ENCODE assay signal across 17 mouse cellular contexts in the genomic region with DNA sequence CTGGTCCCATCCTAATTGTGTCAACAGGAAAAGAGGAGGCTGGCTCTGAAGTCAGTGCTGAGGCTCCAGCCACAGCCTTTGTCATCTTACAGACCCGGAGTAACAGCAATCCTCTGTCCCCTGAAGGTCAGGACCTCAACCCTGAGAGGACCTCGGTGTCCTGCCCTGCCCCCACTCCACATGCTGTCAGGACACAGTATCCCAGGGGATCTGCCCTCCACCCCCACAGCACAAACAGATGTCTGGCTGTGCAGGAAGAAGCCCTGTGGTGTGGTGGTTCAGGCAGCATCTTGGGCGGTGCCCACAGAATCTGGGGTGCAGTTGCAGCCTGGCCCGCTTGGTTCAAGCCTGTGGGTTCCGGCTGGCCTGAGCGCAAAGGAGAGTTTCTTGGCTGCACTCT. TPM values are rescaled to one million over a fixed set of nuclear protein-coding genes. Genes with fewer than 3 reads are reported as not detected.
A peak's percentile ranks its signal among the peaks of the same experiment; 100 is the strongest.
DNase-seq lines count a peak whose midpoint lies in the region; ATAC-seq and TF ChIP-seq lines count a peak whose summit lies in the region.
"Had no signal": no experiment of that assay in that cellular context is flagged by ENCODE, and none has a peak within 500 bp of the region (broad histone marks: within the 10 kb centered on the region; RNA-seq: fewer than 3 reads in every experiment).

No protein-coding gene starts in this region.

- intact Hi-C loops in gastrocnemius, postnatal 14 days (cut with DNase I; ENCODE audit: low total_unique reads) = no loop called here

- ATAC-seq in midbrain, postnatal 0 days (ENCODE audit: low FRiP score) = no peak
- no peak for ATAC-seq in embryonic facial prominence, embryonic 14.5 days (ENCODE audit: low read depth)
- ATAC-seq: hindbrain, embryonic 16.5 days; liver, embryonic 12.5 days had no signal

- H3K9me3 ChIP-seq in midbrain, embryonic 10.5 days (replicated peaks) = no peaks in the 10 kb centered on the region
- no peaks in the 10 kb centered on the region for H3K9me3 ChIP-seq in midbrain, postnatal 0 days (ENCODE audit: low read length)
- no peaks in the 10 kb centered on the region for H3K9me3 ChIP-seq in embryonic facial prominence, embryonic 14.5 days (ENCODE audit: control insufficient read depth, low read length)
- H3K9me3 ChIP-seq: heart, embryonic 10.5 days; liver, embryonic 12.5 days had no signal

- no peak overlapping the region for H3K4me3 ChIP-seq in midbrain, embryonic 10.5 days
- no peak overlapping the region for H3K4me3 ChIP-seq in midbrain, postnatal 0 days (ENCODE audit: low read depth, low read length)
- no peak overlapping the region for H3K4me3 ChIP-seq in embryonic facial prominence, embryonic 14.5 days (ENCODE audit: low read depth, low read length)
- H3K4me3 ChIP-seq: heart, embryonic 10.5 days; liver, embryonic 12.5 days had no signal

- H3K27ac ChIP-seq in midbrain, embryonic 10.5 days (replicated peaks) = peak overlapping the region; percentile 70
- H3K27ac ChIP-seq in midbrain, postnatal 0 days (ENCODE audit: low read depth, low read length) = no peak overlapping the region
- no peak overlapping the region for H3K27ac ChIP-seq in embryonic facial prominence, embryonic 14.5 days (replicated peaks; ENCODE audit: low read depth, low read length)
- H3K27ac ChIP-seq: heart, embryonic 10.5 days; liver, embryonic 12.5 days had no signal

- peaks cover 22% of the 10 kb centered on the region for H3K4me1 ChIP-seq in midbrain, embryonic 10.5 days
- H3K4me1 ChIP-seq in midbrain, postnatal 0 days (ENCODE audit: insufficient read depth, low read length) = no peaks in the 10 kb centered on the region
- H3K4me1 ChIP-seq in embryonic facial prominence, embryonic 14.5 days (ENCODE audit: control insufficient read depth, insufficient read depth, low read length) = no peaks in the 10 kb centered on the region
- H3K4me1 ChIP-seq: liver, embryonic 12.5 days had no signal

- no peak overlapping the region for H3K9ac ChIP-seq in midbrain, postnatal 0 days (replicated peaks; ENCODE audit: low read length, poor library complexity, severe bottlenecking)
- H3K9ac ChIP-seq in embryonic facial prominence, embryonic 14.5 days (ENCODE audit: low read depth, low read length) = 0 out of 2 replicates have a peak overlapping the region, but pooled peaks have one; percentile 34
- H3K9ac ChIP-seq: liver, embryonic 12.5 days had no signal

- no peak overlapping the region for H3K4me2 ChIP-seq in midbrain, postnatal 0 days (ENCODE audit: low read depth, low read length, poor library complexity, severe bottlenecking)
- H3K4me2 ChIP-seq in embryonic facial prominence, embryonic 14.5 days (ENCODE audit: low read depth, low read length) = no peak overlapping the region
- H3K4me2 ChIP-seq: liver, embryonic 12.5 days; midbrain, embryonic 11.5 days had no signal

- DNase-seq in gastrocnemius, postnatal 14 days = peak; percentile 27
- no peak for DNase-seq in gastrocnemius, postnatal 10 days
- DNase-seq in midbrain, embryonic 10.5 days (ENCODE audit: low spot score) = peak; percentile 25
- DNase-seq in midbrain, postnatal 0 days (ENCODE audit: low spot score) = no peak
- DNase-seq in embryonic facial prominence, embryonic 14.5 days (ENCODE audit: low spot score) = peak; percentile 36
- peak; percentile 45 for DNase-seq in skeletal muscle tissue, adult 2 months (ENCODE audit: low read depth, low spot score)
- DNase-seq in urinary bladder, adult 2 months (ENCODE audit: low spot score) = no peak
- DNase-seq: adrenal gland, adult 2 months; cerebellum, adult 8-10 months; kidney, adult 2 months; kidney, postnatal 14 days; lung, adult 2 months; spleen, adult 18-20 months had no signal

- H3K27me3 ChIP-seq in midbrain, embryonic 10.5 days (ENCODE audit: low read depth, poor library complexity, severe bottlenecking) = no peaks in the 10 kb centered on the region
- H3K27me3 ChIP-seq in midbrain, postnatal 0 days (ENCODE audit: insufficient read depth, low read length) = no peaks in the 10 kb centered on the region
- no peaks in the 10 kb centered on the region for H3K27me3 ChIP-seq in embryonic facial prominence, embryonic 14.5 days (replicated peaks; ENCODE audit: control insufficient read depth, insufficient read depth, low read length)
- H3K27me3 ChIP-seq: liver, embryonic 12.5 days had no signal

- TF ChIP-seq CTCF in midbrain, postnatal 0 days (IDR thresholded peaks at IDR 0.05) = no peak

- no peaks in the 10 kb centered on the region for H3K36me3 ChIP-seq in midbrain, embryonic 10.5 days
- H3K36me3 ChIP-seq in midbrain, postnatal 0 days (ENCODE audit: insufficient read depth, low read length) = no peaks in the 10 kb centered on the region
- no peaks in the 10 kb centered on the region for H3K36me3 ChIP-seq in embryonic facial prominence, embryonic 14.5 days (ENCODE audit: control insufficient read depth, insufficient read depth, low read length)
- H3K36me3 ChIP-seq: heart, embryonic 10.5 days; liver, embryonic 12.5 days had no signal

- 49% methylated on average over 6 of the region's 6 CpGs for WGBS in midbrain, embryonic 10.5 days
- WGBS in midbrain, postnatal 0 days = 63% methylated on average over 6 of the region's 6 CpGs
- WGBS in embryonic facial prominence, embryonic 14.5 days = 34% methylated on average over 4 of the region's 6 CpGs

RNA-seq across cellular contexts. Expression of gene Gpc1, which starts 48.9 kb away (rescaled TPM):
- total RNA-seq in gastrocnemius, postnatal 14 days (2021) = 100 to 1,000 TPM; 239 to 251 TPM
- total RNA-seq in gastrocnemius, postnatal 10 days (2021) = 100 to 1,000 TPM; 276 to 282 TPM
- 65.5 and 71.4 TPM in 2 replicates for polyA plus RNA-seq in midbrain, embryonic 10.5 days (2016; fragmentation: Nextera tagmentation; extraction: Ambion mirVana)
- total RNA-seq in midbrain, postnatal 0 days (2014; rRNA removed) = 151 and 208 TPM in 2 replicates
- 51.8 and 53.3 TPM in 2 replicates for polyA plus RNA-seq in midbrain, postnatal 0 days (2015; fragmentation: Nextera tagmentation; extraction: Ambion mirVana)
- polyA plus RNA-seq in embryonic facial prominence, embryonic 14.5 days (2014; fragmentation: Nextera tagmentation; extraction: Ambion mirVana) = 93.3 and 104 TPM in 2 replicates
- polyA plus RNA-seq in urinary bladder, adult 2 months (2012; rRNA removed) = 14.0 and 18.3 TPM in 2 replicates

Comparison
In these comparisons a context has a peak if more than half of its experiments do, and no peak if none do; other contexts are left out.
1. DNase-seq: peak in gastrocnemius, postnatal 14 days (single experiment), midbrain, embryonic 10.5 days (single experiment), embryonic facial prominence, embryonic 14.5 days (single experiment) and skeletal muscle tissue, adult 2 months (single experiment); none in gastrocnemius, postnatal 10 days (single experiment), midbrain, postnatal 0 days (single experiment) and urinary bladder, adult 2 months (single experiment).